Mouse (Mus musculus) limb, embryonic 14.5 days (tissue): Measurements from ENCODE around the gene Shpk. TPM values are rescaled to one million over a fixed set of nuclear protein-coding genes. Genes with fewer than 3 reads are reported as not detected.

Experiments used
- ATAC-seq: fragments of 200-750 bp; cut with Nextera tagmentation; 2 replicates; pipeline ENCODE4 v1.8.0; 2017; ENCODE audit warnings: low read depth, moderate number of reproducible peaks, moderate TSS enrichment; ENCODE audit not compliant: low FRiP score
- DNase-seq: peaks from one replicate; pipeline ENCODE4 v3.0.0-alpha.2; 2015; ENCODE audit warnings: low spot score
- H3K27ac ChIP-seq: fragments of 300-500 bp; sonication (generic); replicated peaks from 2 replicates; pipeline ENCODE4 v1.5.1; 2014; ENCODE audit warnings: low read depth, mild to moderate bottlenecking, low read length, moderate library complexity, mixed read lengths
- H3K27me3 ChIP-seq: fragments of 300-500 bp; sonication (generic); 2 replicates; pipeline ENCODE4 v1.6.1; 2014; ENCODE audit warnings: low read length, mixed read lengths; ENCODE audit not compliant: control insufficient read depth, insufficient read depth
- H3K36me3 ChIP-seq: fragments of 300-500 bp; sonication (generic); 2 replicates; pipeline ENCODE4 v1.6.1; 2014; ENCODE audit warnings: mild to moderate bottlenecking, low read length, moderate library complexity, mixed read lengths; ENCODE audit not compliant: control insufficient read depth, insufficient read depth
- H3K4me1 ChIP-seq: fragments of 300-500 bp; sonication (generic); 2 replicates; pipeline ENCODE4 v1.6.1; 2014; ENCODE audit warnings: antibody characterized with exemption, low read length, mixed read lengths; ENCODE audit not compliant: control insufficient read depth, insufficient read depth
- H3K4me2 ChIP-seq: fragments of 300-500 bp; sonication (generic); replicated peaks from 2 replicates; pipeline ENCODE4 v1.6.1; 2014; ENCODE audit warnings: low read depth, mild to moderate bottlenecking, low read length, moderate library complexity; ENCODE audit not compliant: severe bottlenecking
- H3K4me3 ChIP-seq: fragments of 300-500 bp; sonication (generic); replicated peaks from 2 replicates; pipeline ENCODE4 v1.5.1; 2014; ENCODE audit warnings: low read length
- H3K9ac ChIP-seq: fragments of 300-500 bp; sonication (generic); 2 replicates; pipeline ENCODE4 v1.6.1; 2014; ENCODE audit warnings: mild to moderate bottlenecking, low read depth, low read length, moderate library complexity; ENCODE audit not compliant: severe bottlenecking
- H3K9me3 ChIP-seq: fragments of 300-500 bp; sonication (generic); 2 replicates; pipeline ENCODE4 v1.6.1; 2016; ENCODE audit warnings: low read length; ENCODE audit not compliant: control insufficient read depth
- POLR2A ChIP-seq: fragments of 200-500 bp; IDR thresholded peaks from 2 replicates; pipeline ENCODE4 v1.8.0; 2012; ENCODE audit warnings: inconsistent platforms, mild to moderate bottlenecking, moderate library complexity, borderline replicate concordance; ENCODE audit not compliant: insufficient read depth, insufficient read length; ENCODE audit errors: extremely low read depth
- WGBS: fragments of 180-500 bp; shearing (Covaris S2); extraction: QIAGEN DNeasy Blood & Tissue Kit; methylation state at CpG from one replicate; pipeline ENCODE4 v1.1.7; 2014; 5-methylcytosine and 5-hydroxymethylcytosine counted together
- polyA plus RNA-seq, 2 experiments: library from polyadenylated mRNA; depleted of rRNA in 1 of 2; stranded (reverse) in 1 of 2; unstranded in 1 of 2; fragments of >200 nt; fragmentation: Nextera tagmentation in 1 of 2; extraction: Ambion mirVana in 1 of 2; gene quantifications; 2 replicates each; pipeline versions ENCODE4 v1.2.1 to v1.2.3; 2012 to 2014

The Shpk gene
- polyA plus RNA-seq, 2 experiments = 1.8 to 3.0 TPM

DNA sequence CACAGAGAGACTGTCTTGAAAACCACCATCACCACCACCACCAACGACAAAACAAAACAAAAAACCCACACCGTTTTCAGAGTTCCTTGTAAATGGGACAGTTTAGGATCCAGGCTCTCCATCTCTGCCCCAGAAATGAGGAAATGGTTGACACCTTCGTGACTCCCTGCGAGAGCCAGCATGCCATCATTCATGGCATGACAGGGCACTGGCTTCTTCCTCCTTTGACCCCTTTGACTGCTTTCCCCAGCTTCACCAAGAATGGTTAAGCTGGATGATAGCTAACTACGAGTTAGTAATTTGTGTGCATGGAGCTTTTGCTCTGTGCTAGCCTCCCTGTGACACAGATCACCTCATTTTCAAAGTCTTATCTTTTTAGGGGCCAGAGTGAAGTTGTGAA, 37.0 kb upstream of the Shpk start:
- DNase-seq = no peak
- H3K27ac ChIP-seq = no peak overlapping the region
- H3K36me3 ChIP-seq = no peaks in the 10 kb centered on the region
- peaks cover 6% of the 10 kb centered on the region; the same call in 1 of the 2 replicates for H3K4me1 ChIP-seq
- H3K27me3 ChIP-seq = peaks cover 25% of the 10 kb centered on the region
- no peaks in the 10 kb centered on the region for H3K9me3 ChIP-seq
- no peak for TF ChIP-seq POLR2A
- no peak for ATAC-seq
- WGBS = 60% methylated on average over 5 of the region's 5 CpGs
- H3K4me2 ChIP-seq = no peak overlapping the region
- H3K4me3 ChIP-seq = no peak overlapping the region
- no peak overlapping the region for H3K9ac ChIP-seq

DNA sequence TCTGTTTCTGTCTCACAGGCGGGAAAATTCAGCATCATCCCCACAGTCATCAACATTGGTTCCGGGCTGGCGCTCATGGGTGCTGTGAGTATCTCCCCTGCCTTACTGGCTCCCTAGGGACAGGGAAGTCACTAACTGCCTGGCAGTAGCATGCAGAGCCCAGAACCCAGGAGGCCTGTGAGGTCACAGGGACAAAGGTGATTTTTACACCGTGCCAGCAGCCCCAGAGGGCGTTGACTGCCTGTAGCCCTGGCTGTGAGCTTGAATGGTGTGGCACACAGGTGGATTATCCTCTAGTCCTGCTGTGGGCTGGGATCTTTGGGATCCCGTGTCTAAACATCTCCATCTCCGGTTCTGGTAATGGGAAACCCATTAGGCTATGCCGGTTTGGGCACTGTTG, 31.2 kb upstream of the Shpk start:
- no peak for DNase-seq
- H3K4me1 ChIP-seq = peaks cover 9% of the 10 kb centered on the region; the same call in 1 of the 2 replicates
- ATAC-seq = no peak
- H3K27ac ChIP-seq = no peak overlapping the region
- H3K4me3 ChIP-seq = no peak overlapping the region
- H3K27me3 ChIP-seq = no peaks in the 10 kb centered on the region
- no peak for TF ChIP-seq POLR2A
- H3K9ac ChIP-seq = no peak overlapping the region
- 83% methylated on average over 8 of the region's 8 CpGs for WGBS
- H3K36me3 ChIP-seq = no peaks in the 10 kb centered on the region
- no peak overlapping the region for H3K4me2 ChIP-seq
- no peaks in the 10 kb centered on the region for H3K9me3 ChIP-seq

DNA sequence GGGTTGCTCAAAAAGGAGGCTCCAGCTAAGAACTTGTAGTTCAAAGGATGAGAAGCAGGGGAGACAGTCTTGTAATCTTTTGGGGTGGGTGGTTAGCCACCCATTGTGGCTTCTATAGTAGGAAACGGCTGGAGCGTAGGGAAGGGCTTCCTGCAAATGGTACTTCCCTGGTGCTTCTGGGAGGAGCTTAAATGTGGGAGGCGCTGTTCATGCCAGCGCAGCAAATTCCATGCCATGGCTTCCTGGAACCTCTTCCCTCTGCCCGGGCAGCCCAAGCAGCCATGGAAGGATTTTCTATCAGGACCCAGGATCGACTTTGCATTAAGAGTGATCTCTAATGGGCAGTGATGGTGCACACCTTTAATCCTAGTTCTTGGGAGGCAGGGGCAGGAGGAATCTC, 30.7 kb upstream of the Shpk start:
- H3K4me1 ChIP-seq = peaks cover 9% of the 10 kb centered on the region; the same call in 1 of the 2 replicates
- DNase-seq (no peak), ATAC-seq (no peak)
- H3K36me3 ChIP-seq = peaks cover 4% of the 10 kb centered on the region; the same call in 1 of the 2 replicates
- no peaks in the 10 kb centered on the region for H3K9me3 ChIP-seq
- H3K9ac ChIP-seq = no peak overlapping the region
- H3K27me3 ChIP-seq = no peaks in the 10 kb centered on the region
- no peak overlapping the region for H3K27ac ChIP-seq
- no peak overlapping the region for H3K4me2 ChIP-seq
- 79% methylated on average over 6 of the region's 6 CpGs for WGBS
- no peak for TF ChIP-seq POLR2A
- no peak overlapping the region for H3K4me3 ChIP-seq

DNA sequence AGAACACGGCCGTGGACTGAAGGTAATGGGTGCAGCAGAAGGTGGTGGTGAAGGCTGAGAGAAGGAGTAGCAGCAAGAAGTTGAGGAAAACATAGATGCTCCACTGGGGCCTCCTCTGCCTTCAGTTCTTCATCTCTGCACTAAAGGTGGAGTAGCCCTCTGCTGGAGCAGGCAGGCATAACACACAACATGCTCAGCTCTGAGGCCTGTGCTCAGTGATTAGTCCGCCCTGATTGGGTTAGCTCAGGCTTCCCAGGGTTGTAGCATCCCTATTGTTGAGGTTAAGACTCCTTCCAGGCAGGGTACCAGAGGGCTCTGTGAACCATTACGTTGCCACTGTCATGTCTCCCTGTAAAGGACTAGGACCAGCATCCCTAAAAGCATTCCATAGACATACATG, 30.0 kb upstream of the Shpk start:
- H3K27ac ChIP-seq = no peak overlapping the region
- H3K27me3 ChIP-seq = no peaks in the 10 kb centered on the region
- WGBS = 48% methylated on average over 4 of the region's 4 CpGs
- no peak overlapping the region for H3K4me3 ChIP-seq
- peak; percentile 35 for DNase-seq
- peaks cover 11% of the 10 kb centered on the region for H3K36me3 ChIP-seq
- ATAC-seq = no peak
- H3K9me3 ChIP-seq = no peaks in the 10 kb centered on the region
- H3K9ac ChIP-seq = no peak overlapping the region
- H3K4me1 ChIP-seq = peaks cover 9% of the 10 kb centered on the region; the same call in 1 of the 2 replicates
- no peak overlapping the region for H3K4me2 ChIP-seq
- no peak for TF ChIP-seq POLR2A

DNA sequence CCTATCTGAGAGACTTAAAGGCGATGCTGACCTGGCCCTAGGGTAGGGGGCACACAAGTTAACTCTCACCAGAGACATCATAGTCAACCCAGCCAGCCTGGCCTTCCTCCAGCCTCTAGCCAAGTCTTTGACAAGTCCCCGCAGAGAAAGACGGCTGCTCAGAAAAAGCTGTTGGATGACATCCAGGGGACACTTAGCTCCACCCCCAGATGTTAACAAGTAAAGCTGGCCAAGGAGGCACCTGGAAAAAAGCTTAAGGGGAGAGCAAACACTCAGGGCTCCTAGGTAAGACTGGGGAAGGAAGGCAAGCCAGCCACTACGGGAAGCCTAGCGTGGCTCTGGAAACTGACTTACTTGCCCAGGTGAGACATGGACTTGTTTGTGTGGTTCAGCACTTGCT, 27.1 kb upstream of the Shpk start:
- Histone ChIP-seq H3K36me3 (peaks cover 20% of the 10 kb centered on the region), H3K9ac (0 out of 2 replicates have a peak overlapping the region, but pooled peaks have one; percentile 7), H3K9me3 (no peaks in the 10 kb centered on the region), H3K4me1 (peaks cover 21% of the 10 kb centered on the region), H3K4me2 (no peak overlapping the region), H3K27me3 (no peaks in the 10 kb centered on the region), H3K4me3 (no peak overlapping the region), H3K27ac (peak overlapping the region; percentile 52; the same call in 1 of the 2 replicates)
- TF ChIP-seq POLR2A = no peak
- peak; percentile 74 for DNase-seq
- no peak; the same call in 1 of the 2 replicates for ATAC-seq
- WGBS = 38% methylated on average over 5 of the region's 5 CpGs

DNA sequence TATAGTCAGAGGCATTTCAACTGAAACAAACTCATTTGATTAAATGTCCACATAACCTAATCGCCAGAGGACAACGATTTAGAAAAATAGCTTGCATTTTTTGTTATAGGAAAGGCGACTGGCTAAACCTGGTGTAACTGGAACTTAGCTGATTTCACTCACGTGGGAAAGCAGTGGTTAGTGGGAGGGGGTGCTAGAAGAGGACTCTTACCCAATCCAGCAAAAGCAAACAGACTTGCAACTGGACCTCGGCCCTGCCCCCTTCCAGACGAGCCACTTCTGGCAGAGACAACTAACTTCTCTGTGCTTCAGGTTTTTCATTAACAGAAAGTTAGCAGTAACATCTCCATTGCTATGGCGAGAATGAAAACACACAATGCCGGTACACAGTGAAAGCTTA, 23.6 kb upstream of the Shpk start:
- H3K9ac ChIP-seq = peak overlapping the region; percentile 84
- no peaks in the 10 kb centered on the region for H3K27me3 ChIP-seq
- no peak for TF ChIP-seq POLR2A
- peaks cover 24% of the 10 kb centered on the region for H3K4me1 ChIP-seq
- H3K9me3 ChIP-seq = no peaks in the 10 kb centered on the region
- peak overlapping the region; percentile 98 for H3K4me3 ChIP-seq
- peaks cover 29% of the 10 kb centered on the region for H3K36me3 ChIP-seq
- ATAC-seq (no peak), DNase-seq (no peak)
- H3K4me2 ChIP-seq = peak overlapping the region; percentile 74
- no peak overlapping the region for H3K27ac ChIP-seq
- 37% methylated on average over 8 of the region's 8 CpGs for WGBS
